Mouse (Mus musculus) neural tube, embryonic 14.5 days (tissue): ENCODE measurements at regions not wholly inside any gene's neighbourhood (a gene's known extent, or its start where the extent isn't known, plus 50 kb on each side); places are given as distances from the start of the nearest gene placed in this dataset.
A peak's percentile ranks its signal among the peaks of the same experiment; 100 is the strongest.

Experiments used
- ATAC-seq: fragments of 200-750 bp; cut with Nextera tagmentation; 2 replicates; pipeline ENCODE4 v1.8.0; 2017; ENCODE audit warnings: low read depth, mild to moderate bottlenecking, moderate TSS enrichment, moderate library complexity
- H3K27ac ChIP-seq: fragments of 300-500 bp; sonication (generic); 2 replicates; pipeline ENCODE4 v1.5.1; 2014; ENCODE audit warnings: low read depth, mild to moderate bottlenecking, control low read depth, low read length, moderate library complexity, mixed read lengths
- H3K27me3 ChIP-seq: fragments of 300-500 bp; sonication (generic); 2 replicates; pipeline ENCODE4 v1.6.1; 2014; ENCODE audit warnings: low read length; ENCODE audit not compliant: control insufficient read depth, insufficient read depth
- H3K36me3 ChIP-seq: fragments of 300-500 bp; sonication (generic); 2 replicates; pipeline ENCODE4 v1.6.1; 2014; ENCODE audit warnings: low read length, mixed read lengths; ENCODE audit not compliant: control insufficient read depth, insufficient read depth
- H3K4me1 ChIP-seq: fragments of 300-500 bp; sonication (generic); 2 replicates; pipeline ENCODE4 v1.6.1; 2014; ENCODE audit warnings: low read length; ENCODE audit not compliant: control insufficient read depth, insufficient read depth
- H3K4me2 ChIP-seq: fragments of 300-500 bp; sonication (generic); 2 replicates; pipeline ENCODE4 v1.6.1; 2014; ENCODE audit warnings: mild to moderate bottlenecking, low read depth, low read length, control low read depth
- H3K4me3 ChIP-seq: fragments of 300-500 bp; sonication (generic); 2 replicates; pipeline ENCODE4 v1.5.1; 2014; ENCODE audit warnings: low read depth, low read length, control low read depth, mixed read lengths
- H3K9ac ChIP-seq: fragments of 300-500 bp; sonication (generic); replicated peaks from 2 replicates; pipeline ENCODE4 v1.6.1; 2014; ENCODE audit warnings: low read depth, mild to moderate bottlenecking, control low read depth, low read length, mixed read lengths
- H3K9me3 ChIP-seq: fragments of 300-500 bp; sonication (generic); 2 replicates; pipeline ENCODE4 v1.6.1; 2016; ENCODE audit warnings: low read length; ENCODE audit not compliant: control insufficient read depth
- WGBS: fragments of 180-500 bp; shearing (Covaris S2); extraction: QIAGEN DNeasy Blood & Tissue Kit; methylation state at CpG from one replicate; pipeline ENCODE4 v1.1.7; 2014; 5-methylcytosine and 5-hydroxymethylcytosine counted together

- Histone ChIP-seq H3K27ac (no peak overlapping the region), H3K27me3 (no peaks in the 10 kb centered on the region), H3K9me3 (no peaks in the 10 kb centered on the region), H3K4me2 (no peak overlapping the region), H3K4me1 (peaks cover 11% of the 10 kb centered on the region), H3K9ac (no peak overlapping the region), H3K4me3 (no peak overlapping the region), H3K36me3 (no peaks in the 10 kb centered on the region)
- WGBS = 98% methylated on average over 4 of the region's 4 CpGs
- ATAC-seq = no peak
These were observed 85.3 kb upstream of the Slc28a3 start for GRCm38 (mm10) chr13:58695964-58696363.

GRCm38 (mm10) chr13:58700021-58700420 lies 89.3 kb upstream of the Slc28a3 start:
- Histone ChIP-seq H3K27ac (no peak overlapping the region), H3K4me1 (no peaks in the 10 kb centered on the region), H3K27me3 (no peaks in the 10 kb centered on the region), H3K4me3 (no peak overlapping the region), H3K36me3 (no peaks in the 10 kb centered on the region), H3K9me3 (no peaks in the 10 kb centered on the region), H3K9ac (no peak overlapping the region), H3K4me2 (no peak overlapping the region)
- 70% methylated on average over 8 of the region's 8 CpGs for WGBS
- no peak for ATAC-seq

- H3K27ac ChIP-seq = no peak overlapping the region
- H3K4me1 ChIP-seq = no peaks in the 10 kb centered on the region
- no peaks in the 10 kb centered on the region for H3K9me3 ChIP-seq
- H3K27me3 ChIP-seq = no peaks in the 10 kb centered on the region
- H3K4me3 ChIP-seq = no peak overlapping the region
- no peak overlapping the region for H3K9ac ChIP-seq
- H3K4me2 ChIP-seq = no peak overlapping the region
- 30% methylated on average over 4 of the region's 4 CpGs for WGBS
- ATAC-seq = no peak
- H3K36me3 ChIP-seq = no peaks in the 10 kb centered on the region
These were observed 93.5 kb upstream of the Slc28a3 start for GRCm38 (mm10) chr13:58704141-58704540.

GRCm38 (mm10) chr13:58716584-58716983 lies 89.8 kb upstream of the Ntrk2 start:
- no peak overlapping the region for H3K4me3 ChIP-seq
- 82% methylated on average over 1 of the region's 1 CpGs for WGBS
- no peak overlapping the region for H3K4me2 ChIP-seq
- no peaks in the 10 kb centered on the region for H3K36me3 ChIP-seq
- H3K27ac ChIP-seq = no peak overlapping the region
- H3K9me3 ChIP-seq = no peaks in the 10 kb centered on the region
- ATAC-seq = no peak
- no peaks in the 10 kb centered on the region for H3K4me1 ChIP-seq
- H3K27me3 ChIP-seq = no peaks in the 10 kb centered on the region
- no peak overlapping the region for H3K9ac ChIP-seq

- Histone ChIP-seq H3K4me2 (no peak overlapping the region), H3K27ac (no peak overlapping the region), H3K9me3 (no peaks in the 10 kb centered on the region), H3K27me3 (no peaks in the 10 kb centered on the region), H3K4me3 (no peak overlapping the region), H3K9ac (no peak overlapping the region), H3K36me3 (no peaks in the 10 kb centered on the region), H3K4me1 (0 out of 2 replicates have a peak, but pooled peaks cover 2% of the 10 kb centered on the region)
- whole genome bisulfite sequencing = 23% methylated on average over 6 of the region's 6 CpGs
- ATAC-seq = peak; percentile 28; the same call in 1 of the 2 replicates
These were observed 75.8 kb upstream of the Ntrk2 start for GRCm38 (mm10) chr13:58730500-58731105.

GRCm38 (mm10) chr13:58732776-58733175 lies 73.6 kb upstream of the Ntrk2 start:
- H3K4me2 ChIP-seq = no peak overlapping the region
- 0 out of 2 replicates have a peak, but pooled peaks cover 2% of the 10 kb centered on the region for H3K4me1 ChIP-seq
- H3K27me3 ChIP-seq = no peaks in the 10 kb centered on the region
- no peaks in the 10 kb centered on the region for H3K36me3 ChIP-seq
- no peak overlapping the region for H3K9ac ChIP-seq
- WGBS = 85% methylated on average over 3 of the region's 3 CpGs
- no peak overlapping the region for H3K4me3 ChIP-seq
- H3K9me3 ChIP-seq = no peaks in the 10 kb centered on the region
- ATAC-seq = no peak
- no peak overlapping the region for H3K27ac ChIP-seq

GRCm38 (mm10) chr13:58733615-58734014 lies 72.8 kb upstream of the Ntrk2 start:
- Histone ChIP-seq H3K9me3 (no peaks in the 10 kb centered on the region), H3K27me3 (no peaks in the 10 kb centered on the region), H3K9ac (no peak overlapping the region), H3K36me3 (no peaks in the 10 kb centered on the region), H3K27ac (no peak overlapping the region), H3K4me2 (no peak overlapping the region), H3K4me3 (no peak overlapping the region), H3K4me1 (0 out of 2 replicates have a peak, but pooled peaks cover 2% of the 10 kb centered on the region)
- 94% methylated on average over 6 of the region's 6 CpGs for WGBS
- no peak for ATAC-seq

- no peak overlapping the region for H3K27ac ChIP-seq
- WGBS = 22% methylated on average over 6 of the region's 6 CpGs
These were observed 70.8 kb upstream of the Ntrk2 start for GRCm38 (mm10) chr13:58735577-58735976.

GRCm38 (mm10) chr13:58740731-58741130 lies 65.6 kb upstream of the Ntrk2 start:
- H3K9me3 ChIP-seq = no peaks in the 10 kb centered on the region
- no peak overlapping the region for H3K4me2 ChIP-seq
- H3K36me3 ChIP-seq = no peaks in the 10 kb centered on the region
- H3K27me3 ChIP-seq = no peaks in the 10 kb centered on the region
- peak; percentile 44; the same call in 1 of the 2 replicates for ATAC-seq
- WGBS = 54% methylated on average over 7 of the region's 7 CpGs
- no peak overlapping the region for H3K4me3 ChIP-seq
- no peaks in the 10 kb centered on the region for H3K4me1 ChIP-seq
- H3K27ac ChIP-seq = no peak overlapping the region
- no peak overlapping the region for H3K9ac ChIP-seq

More at GRCm38 (mm10) chr13:58735577-58735976, 70.8 kb upstream of the Ntrk2 start:
- Histone ChIP-seq H3K4me3 (no peak overlapping the region), H3K4me1 (0 out of 2 replicates have a peak, but pooled peaks cover 2% of the 10 kb centered on the region), H3K9ac (no peak overlapping the region), H3K9me3 (no peaks in the 10 kb centered on the region), H3K4me2 (no peak overlapping the region), H3K36me3 (no peaks in the 10 kb centered on the region), H3K27me3 (no peaks in the 10 kb centered on the region)
- ATAC-seq = no peak
